Mouse (Mus musculus): Measurements from ENCODE around the gene Adora3. TPM values are rescaled to one million over a fixed set of nuclear protein-coding genes. Genes with fewer than 3 reads are reported as not detected.
"Not testable (repeated sequence)": the region's sequence is repeated elsewhere in the genome, so short reads cannot be mapped to it uniquely, and the experiment has no call there.

Adora3 gene
- polyA plus RNA-seq, 1 experiment from 2014 or later = 0.15 TPM

DNA sequence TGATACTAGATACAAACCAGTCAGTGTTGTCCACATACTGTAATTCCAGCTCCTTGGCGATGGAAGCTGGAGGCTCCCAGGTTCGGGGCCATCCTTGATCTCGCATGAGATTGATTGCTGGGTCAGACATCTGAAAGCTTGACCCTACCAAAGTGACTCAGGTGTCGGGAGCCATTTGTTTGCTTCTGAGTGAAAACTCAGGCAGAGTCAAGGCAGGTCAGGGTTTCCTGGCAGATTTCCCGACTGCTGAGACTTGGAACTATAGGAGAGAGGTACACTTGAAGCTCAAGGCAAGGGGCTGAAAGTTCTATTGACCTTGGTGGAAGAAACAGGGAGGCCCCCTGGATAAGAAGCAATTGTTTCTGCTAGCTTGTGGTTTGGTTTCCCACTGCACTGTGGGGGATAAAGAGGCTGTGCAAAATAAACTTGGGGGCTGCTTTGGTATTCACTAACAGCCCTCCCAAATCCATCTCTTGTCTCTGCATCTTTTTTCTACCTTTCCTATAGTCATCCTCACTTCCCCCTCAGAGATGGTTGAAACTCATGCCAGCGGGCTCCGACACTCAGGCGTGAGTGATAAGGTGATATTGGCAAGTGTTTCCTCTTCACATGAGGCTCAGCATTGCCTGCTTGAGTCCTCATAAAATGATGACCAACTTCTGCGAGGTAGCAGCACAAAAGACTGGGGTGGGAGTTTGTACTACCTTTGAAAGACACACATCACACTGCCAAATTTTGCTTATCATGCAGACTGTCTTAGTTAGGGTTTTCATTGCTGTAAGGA, 41.6 kb downstream of the Adora3 start:
- Histone ChIP-seq H3K4me1 (replicated peaks) (no peaks in the 10 kb centered on the region), H3K27ac (no peak overlapping the region), H3K4me2 (replicated peaks) (no peak overlapping the region), H3K36me3 (no peaks in the 10 kb centered on the region), H3K9me3 (no peaks in the 10 kb centered on the region), H3K9ac (no peak overlapping the region), H3K27me3 (replicated peaks) (no peaks in the 10 kb centered on the region), H3K4me3 (replicated peaks) (no peak overlapping the region)
- WGBS = 67% methylated on average over 9 of the region's 9 CpGs
- no peak for ATAC-seq

- H3K4me3 ChIP-seq (replicated peaks) = no peak overlapping the region
- no peaks in the 10 kb centered on the region for H3K9me3 ChIP-seq
- H3K36me3 ChIP-seq = no peaks in the 10 kb centered on the region
- H3K4me2 ChIP-seq (replicated peaks) = no peak overlapping the region
- WGBS = 46% methylated on average over 10 of the region's 10 CpGs
- H3K4me1 ChIP-seq (replicated peaks) = no peaks in the 10 kb centered on the region
- H3K27me3 ChIP-seq (replicated peaks) = no peaks in the 10 kb centered on the region
- ATAC-seq = no peak
- no peak overlapping the region for H3K9ac ChIP-seq
- no peak overlapping the region for H3K27ac ChIP-seq
Observed at GRCm38 (mm10) chr3:105913839-105914681, 43.4 kb downstream of the Adora3 start.

DNA sequence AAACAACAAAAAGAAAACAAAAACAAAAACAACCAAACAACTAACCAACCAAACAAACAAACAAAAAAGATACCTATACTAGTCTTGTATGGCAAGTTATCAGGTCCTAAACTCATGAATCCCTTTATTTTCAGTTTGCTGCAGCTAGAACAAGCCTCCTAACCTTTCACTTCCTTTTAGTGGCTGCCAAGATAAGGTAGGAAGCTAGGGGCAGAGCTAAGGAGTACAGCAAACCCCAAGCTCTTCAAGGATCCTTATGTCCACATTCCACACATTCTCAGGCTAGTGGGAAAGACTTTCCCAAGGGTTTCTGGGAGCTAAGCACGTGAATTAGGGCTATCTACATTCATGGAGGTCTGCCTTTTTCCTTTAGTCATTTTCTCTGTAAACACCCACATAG, 44.6 kb downstream of the Adora3 start:
- no peaks in the 10 kb centered on the region for H3K36me3 ChIP-seq
- no peaks in the 10 kb centered on the region for H3K9me3 ChIP-seq
- no peak overlapping the region for H3K4me3 ChIP-seq (replicated peaks)
- H3K4me2 ChIP-seq (replicated peaks) = no peak overlapping the region
- H3K27ac ChIP-seq = no peak overlapping the region
- no peaks in the 10 kb centered on the region for H3K27me3 ChIP-seq (replicated peaks)
- H3K9ac ChIP-seq = no peak overlapping the region
- no peak for ATAC-seq
- no peaks in the 10 kb centered on the region for H3K4me1 ChIP-seq (replicated peaks)
- WGBS = 15% methylated on average over 1 of the region's 1 CpGs

DNA sequence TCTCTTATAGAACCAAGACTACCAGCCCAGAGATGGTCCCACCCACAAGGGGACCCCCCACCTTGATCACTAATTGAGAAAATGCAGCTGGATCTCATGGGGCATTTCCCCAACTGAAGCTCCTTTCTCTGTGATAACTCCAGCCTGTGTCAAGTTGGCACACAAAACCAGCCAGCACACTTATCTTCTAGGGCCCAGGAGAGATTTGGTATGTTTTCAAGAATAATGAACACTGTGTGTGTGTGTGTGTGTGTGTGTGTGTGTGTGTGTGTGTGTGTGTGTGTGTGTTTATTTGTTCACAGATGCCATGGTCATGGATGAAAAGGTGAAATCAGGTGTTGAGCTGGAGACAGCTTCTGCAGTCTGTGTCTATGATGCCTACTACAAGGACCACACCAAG, 45.8 kb downstream of the Adora3 start:
- not testable (repeated sequence) for H3K27me3 ChIP-seq (replicated peaks); H3K9ac ChIP-seq; H3K4me2 ChIP-seq (replicated peaks); H3K27ac ChIP-seq; H3K9me3 ChIP-seq; H3K4me3 ChIP-seq (replicated peaks); H3K36me3 ChIP-seq; ATAC-seq; H3K4me1 ChIP-seq (replicated peaks)

DNA sequence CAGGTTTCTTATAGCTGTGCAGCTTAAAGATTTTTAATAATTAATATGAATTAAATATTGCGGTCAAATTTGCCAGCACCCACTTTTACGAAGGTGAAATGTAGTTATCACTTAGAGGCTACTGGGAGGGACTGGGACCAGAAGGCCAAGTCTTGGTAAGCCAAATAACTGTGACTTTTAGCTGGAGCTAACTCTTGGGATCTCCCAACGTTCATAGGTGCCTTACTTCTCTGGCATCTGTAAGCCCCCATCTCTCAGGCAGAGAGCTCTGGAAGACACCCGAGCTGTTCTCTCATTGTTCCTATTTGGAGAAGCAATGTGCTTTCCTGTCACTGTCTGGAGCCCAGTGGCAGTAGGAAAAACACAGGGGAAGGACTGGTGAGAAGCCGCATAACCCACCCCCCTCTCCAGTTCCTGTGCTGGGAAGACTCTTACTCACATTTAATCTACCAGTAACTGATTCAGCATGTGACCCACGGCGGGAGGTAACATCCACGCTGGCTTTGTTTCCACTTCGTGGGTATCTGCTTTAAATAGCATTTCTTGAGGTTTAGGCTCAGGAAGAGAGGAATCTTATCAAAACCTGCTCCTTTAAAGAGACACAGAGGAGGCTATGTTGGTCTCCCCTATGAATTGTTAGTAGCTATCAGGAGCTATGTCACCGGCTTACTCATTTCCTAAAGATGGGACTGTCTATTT, 47.1 kb downstream of the Adora3 start:
- Histone ChIP-seq H3K4me1 (replicated peaks) (no peaks in the 10 kb centered on the region), H3K27me3 (replicated peaks) (no peaks in the 10 kb centered on the region), H3K9ac (no peak overlapping the region), H3K9me3 (no peaks in the 10 kb centered on the region), H3K4me2 (replicated peaks) (no peak overlapping the region), H3K27ac (no peak overlapping the region), H3K4me3 (replicated peaks) (no peak overlapping the region), H3K36me3 (no peaks in the 10 kb centered on the region)
- ATAC-seq = no peak
- 74% methylated on average over 10 of the region's 10 CpGs for WGBS

DNA sequence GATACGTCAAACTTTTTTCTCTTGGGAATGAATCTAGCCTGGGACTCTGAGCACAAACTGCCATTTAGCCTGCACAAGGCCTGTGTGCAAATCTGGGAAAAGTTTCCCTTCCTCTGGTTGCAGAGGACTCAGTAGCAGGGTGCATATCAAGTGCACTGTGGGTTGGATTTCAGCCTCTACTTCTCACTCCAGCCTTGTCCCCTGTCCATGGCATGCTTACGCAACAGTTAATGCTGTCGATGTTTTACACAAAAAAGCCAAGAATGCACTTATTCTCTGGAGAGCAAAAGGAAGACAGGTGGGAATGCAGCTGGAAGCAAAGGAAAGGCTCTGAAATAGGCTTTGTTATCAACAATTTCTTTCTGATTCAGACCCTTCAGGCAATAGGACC, 47.7 kb downstream of the Adora3 start:
- 78% methylated on average over 3 of the region's 3 CpGs for WGBS
- Histone ChIP-seq H3K36me3 (no peaks in the 10 kb centered on the region), H3K4me3 (replicated peaks) (no peak overlapping the region), H3K27me3 (replicated peaks) (no peaks in the 10 kb centered on the region), H3K4me1 (replicated peaks) (no peaks in the 10 kb centered on the region), H3K27ac (no peak overlapping the region), H3K9ac (no peak overlapping the region), H3K4me2 (replicated peaks) (no peak overlapping the region), H3K9me3 (no peaks in the 10 kb centered on the region)
- no peak for ATAC-seq

DNA sequence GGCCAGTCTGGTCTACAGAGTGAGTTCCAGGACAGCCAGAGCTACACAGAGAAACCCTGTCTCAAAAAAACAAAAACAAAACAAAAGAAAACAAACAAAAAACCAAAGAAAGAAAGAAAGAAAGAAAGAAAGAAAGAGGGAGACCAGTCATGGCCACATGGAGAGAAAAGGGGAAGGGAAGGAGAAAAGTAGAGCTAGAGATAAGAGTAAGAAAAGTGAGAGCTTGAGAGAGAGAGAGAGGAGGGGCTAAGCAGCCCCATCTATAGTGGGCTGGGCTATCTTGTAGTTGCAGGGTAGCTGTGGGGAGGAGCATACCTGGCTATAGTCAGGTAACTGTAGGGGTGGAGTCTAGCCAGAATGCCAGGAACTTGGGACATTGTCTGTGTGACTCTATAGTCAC, 50.1 kb downstream of the Adora3 start:
- H3K9ac ChIP-seq; ATAC-seq; H3K4me2 ChIP-seq (replicated peaks): not testable (repeated sequence)

GRCm38 (mm10) chr3:105921959-105922358, 51.3 kb downstream of the Adora3 start:
- Histone ChIP-seq H3K9ac (no peak overlapping the region), H3K4me2 (replicated peaks) (no peak overlapping the region), H3K27me3 (replicated peaks) (no peaks in the 10 kb centered on the region)

More for the DNA sequence above, 50.1 kb downstream of the Adora3 start:
- not testable (repeated sequence) for H3K27me3 ChIP-seq (replicated peaks); H3K36me3 ChIP-seq; H3K27ac ChIP-seq; H3K9me3 ChIP-seq; H3K4me3 ChIP-seq (replicated peaks); H3K4me1 ChIP-seq (replicated peaks)

GRCm38 (mm10) chr3:105924616-105925015, 54.0 kb downstream of the Adora3 start:
- 82% methylated on average over 9 of the region's 9 CpGs for WGBS

More at GRCm38 (mm10) chr3:105921959-105922358, 51.3 kb downstream of the Adora3 start:
- Histone ChIP-seq H3K4me1 (replicated peaks) (no peaks in the 10 kb centered on the region), H3K4me3 (replicated peaks) (no peak overlapping the region), H3K9me3 (no peaks in the 10 kb centered on the region), H3K27ac (no peak overlapping the region), H3K36me3 (no peaks in the 10 kb centered on the region)
- 61% methylated on average over 2 of the region's 2 CpGs for WGBS
- ATAC-seq = no peak

GRCm38 (mm10) chr3:105927561-105928194, 57.0 kb downstream of the Adora3 start:
- H3K36me3 ChIP-seq = no peaks in the 10 kb centered on the region
- WGBS = 79% methylated on average over 7 of the region's 7 CpGs
- no peaks in the 10 kb centered on the region for H3K4me1 ChIP-seq (replicated peaks)
- no peaks in the 10 kb centered on the region for H3K27me3 ChIP-seq (replicated peaks)
- ATAC-seq = no peak
- no peak overlapping the region for H3K4me2 ChIP-seq (replicated peaks)
- no peak overlapping the region for H3K27ac ChIP-seq
- no peak overlapping the region for H3K9ac ChIP-seq
- H3K9me3 ChIP-seq = no peaks in the 10 kb centered on the region
- no peak overlapping the region for H3K4me3 ChIP-seq (replicated peaks)

More at GRCm38 (mm10) chr3:105924616-105925015, 54.0 kb downstream of the Adora3 start:
- Histone ChIP-seq H3K36me3 (no peaks in the 10 kb centered on the region), H3K4me2 (replicated peaks) (no peak overlapping the region), H3K4me3 (replicated peaks) (no peak overlapping the region), H3K4me1 (replicated peaks) (no peaks in the 10 kb centered on the region), H3K27me3 (replicated peaks) (no peaks in the 10 kb centered on the region), H3K9me3 (no peaks in the 10 kb centered on the region), H3K9ac (no peak overlapping the region), H3K27ac (no peak overlapping the region)
- ATAC-seq = no peak

GRCm38 (mm10) chr3:105928195-105928569, 57.5 kb downstream of the Adora3 start:
- no peak for ATAC-seq
- no peak overlapping the region for H3K4me2 ChIP-seq (replicated peaks)
- no peak overlapping the region for H3K4me3 ChIP-seq (replicated peaks)
- no peak overlapping the region for H3K9ac ChIP-seq
- WGBS = 84% methylated on average over 3 of the region's 3 CpGs
- no peaks in the 10 kb centered on the region for H3K4me1 ChIP-seq (replicated peaks)
- H3K27ac ChIP-seq = no peak overlapping the region
- H3K9me3 ChIP-seq = no peaks in the 10 kb centered on the region
- H3K27me3 ChIP-seq (replicated peaks) = no peaks in the 10 kb centered on the region
- H3K36me3 ChIP-seq = no peaks in the 10 kb centered on the region

GRCm38 (mm10) chr3:105928781-105929180, 58.1 kb downstream of the Adora3 start:
- H3K9me3 ChIP-seq = no peaks in the 10 kb centered on the region
- no peaks in the 10 kb centered on the region for H3K36me3 ChIP-seq
- H3K4me3 ChIP-seq (replicated peaks) = no peak overlapping the region
- no peaks in the 10 kb centered on the region for H3K27me3 ChIP-seq (replicated peaks)
- H3K4me2 ChIP-seq (replicated peaks) = no peak overlapping the region
- 79% methylated on average over 6 of the region's 6 CpGs for WGBS
- no peaks in the 10 kb centered on the region for H3K4me1 ChIP-seq (replicated peaks)
- H3K9ac ChIP-seq = no peak overlapping the region
- no peak overlapping the region for H3K27ac ChIP-seq
- no peak for ATAC-seq

All from intestine, embryonic 15.5 days (tissue).